Mouse (Mus musculus) intestine, embryonic 15.5 days (tissue): ENCODE measurements around the gene Wdr44. TPM values are rescaled to one million over a fixed set of nuclear protein-coding genes. Genes with fewer than 3 reads are reported as not detected.

Experiments
- polyA plus RNA-seq: library from polyadenylated mRNA; unstranded; fragments of >200 nt; fragmentation: Nextera tagmentation; extraction: Ambion mirVana; gene quantifications from 2 replicates; pipeline ENCODE4 v1.2.1, GENCODE M21; 2015

Wdr44 gene
- polyA plus RNA-seq, 1 experiment from 2014 or later = 8.1 TPM

Other genes with a start within 250 kb of the Wdr44 start
- gene Gm4907, start 189.5 kb downstream of the Wdr44 start, polyA plus RNA-seq = not detected in 2 replicates